Mouse (Mus musculus): Measurements from ENCODE around the gene Duoxa1. TPM values are rescaled to one million over a fixed set of nuclear protein-coding genes. Genes with fewer than 3 reads are reported as not detected.
"Not testable (repeated sequence)": the region's sequence is repeated elsewhere in the genome, so short reads cannot be mapped to it uniquely, and the experiment has no call there.

Duoxa1 gene
- polyA plus RNA-seq, 1 experiment, result not detected

GRCm38 (mm10) chr2:122347257-122347656, 33.7 kb upstream of the Duoxa1 start:
- Histone ChIP-seq H3K4me3 (replicated peaks; ENCODE audit: control insufficient read depth, low read depth, low read length) (no peak overlapping the region), H3K27ac (ENCODE audit: control insufficient read depth, insufficient read depth, low read depth, low read length, poor library complexity) (no peak overlapping the region), H3K4me1 (ENCODE audit: control insufficient read depth, insufficient read depth, low read length) (no peaks in the 10 kb centered on the region; the same call in 1 of the 2 replicates)
- TF ChIP-seq CTCF (IDR thresholded peaks at IDR 0.05; ENCODE audit: control insufficient read depth, insufficient read depth, low read length), result no peak
- no peak for TF ChIP-seq POLR2A (IDR thresholded peaks at IDR 0.05; ENCODE audit: borderline replicate concordance, control insufficient read depth, low read depth, low read length)
- 81% methylated on average over 3 of the region's 3 CpGs for WGBS

- H3K4me1 ChIP-seq (ENCODE audit: control insufficient read depth, insufficient read depth, low read length); H3K27ac ChIP-seq (ENCODE audit: control insufficient read depth, insufficient read depth, low read depth, low read length, poor library complexity); H3K4me3 ChIP-seq (replicated peaks; ENCODE audit: control insufficient read depth, low read depth, low read length): not testable (repeated sequence)
- 79% methylated on average over 6 of the region's 6 CpGs for WGBS
Measured at GRCm38 (mm10) chr2:122346164-122346563, 32.6 kb upstream of the Duoxa1 start.

GRCm38 (mm10) chr2:122345106-122345893, 31.8 kb upstream of the Duoxa1 start:
- WGBS, result 88% methylated on average over 6 of the region's 6 CpGs

GRCm38 (mm10) chr2:122337291-122337690, 23.8 kb upstream of the Duoxa1 start:
- 78% methylated on average over 21 of the region's 21 CpGs for WGBS
- no peak overlapping the region for H3K4me3 ChIP-seq (replicated peaks; ENCODE audit: control insufficient read depth, low read depth, low read length)
- H3K27ac ChIP-seq (ENCODE audit: control insufficient read depth, insufficient read depth, low read depth, low read length, poor library complexity), result no peak overlapping the region
- TF ChIP-seq POLR2A (IDR thresholded peaks at IDR 0.05; ENCODE audit: borderline replicate concordance, control insufficient read depth, low read depth, low read length), result no peak
- no peak for TF ChIP-seq CTCF (IDR thresholded peaks at IDR 0.05; ENCODE audit: control insufficient read depth, insufficient read depth, low read length)
- H3K4me1 ChIP-seq (ENCODE audit: control insufficient read depth, insufficient read depth, low read length), result no peaks in the 10 kb centered on the region

More at GRCm38 (mm10) chr2:122345106-122345893, 31.8 kb upstream of the Duoxa1 start:
- TF ChIP-seq POLR2A (IDR thresholded peaks at IDR 0.05; ENCODE audit: borderline replicate concordance, control insufficient read depth, low read depth, low read length) (no peak), CTCF (IDR thresholded peaks at IDR 0.05; ENCODE audit: control insufficient read depth, insufficient read depth, low read length) (no peak)
- H3K4me1 ChIP-seq (ENCODE audit: control insufficient read depth, insufficient read depth, low read length), result no peaks in the 10 kb centered on the region; the same call in 1 of the 2 replicates
- H3K4me3 ChIP-seq (replicated peaks; ENCODE audit: control insufficient read depth, low read depth, low read length), result no peak overlapping the region
- no peak overlapping the region for H3K27ac ChIP-seq (ENCODE audit: control insufficient read depth, insufficient read depth, low read depth, low read length, poor library complexity)

GRCm38 (mm10) chr2:122334170-122334569, 20.6 kb upstream of the Duoxa1 start:
- TF ChIP-seq POLR2A (IDR thresholded peaks at IDR 0.05; ENCODE audit: borderline replicate concordance, control insufficient read depth, low read depth, low read length) (no peak), CTCF (IDR thresholded peaks at IDR 0.05; ENCODE audit: control insufficient read depth, insufficient read depth, low read length) (no peak)
- H3K4me3 ChIP-seq (replicated peaks; ENCODE audit: control insufficient read depth, low read depth, low read length), result no peak overlapping the region
- 46% methylated on average over 3 of the region's 3 CpGs for WGBS
- H3K4me1 ChIP-seq (ENCODE audit: control insufficient read depth, insufficient read depth, low read length), result no peaks in the 10 kb centered on the region
- no peak overlapping the region for H3K27ac ChIP-seq (ENCODE audit: control insufficient read depth, insufficient read depth, low read depth, low read length, poor library complexity)

- no peak overlapping the region for H3K27ac ChIP-seq (ENCODE audit: control insufficient read depth, insufficient read depth, low read depth, low read length, poor library complexity)
- TF ChIP-seq CTCF (IDR thresholded peaks at IDR 0.05; ENCODE audit: control insufficient read depth, insufficient read depth, low read length) (no peak), POLR2A (IDR thresholded peaks at IDR 0.05; ENCODE audit: borderline replicate concordance, control insufficient read depth, low read depth, low read length) (no peak)
- WGBS, result 74% methylated on average over 3 of the region's 3 CpGs
- H3K4me3 ChIP-seq (replicated peaks; ENCODE audit: control insufficient read depth, low read depth, low read length), result no peak overlapping the region
- no peaks in the 10 kb centered on the region for H3K4me1 ChIP-seq (ENCODE audit: control insufficient read depth, insufficient read depth, low read length)
Measured at GRCm38 (mm10) chr2:122332222-122332621, 18.7 kb upstream of the Duoxa1 start.

GRCm38 (mm10) chr2:122330317-122330716, 16.8 kb upstream of the Duoxa1 start:
- H3K4me3 ChIP-seq (replicated peaks; ENCODE audit: control insufficient read depth, low read depth, low read length); H3K27ac ChIP-seq (ENCODE audit: control insufficient read depth, insufficient read depth, low read depth, low read length, poor library complexity); H3K4me1 ChIP-seq (ENCODE audit: control insufficient read depth, insufficient read depth, low read length): not testable (repeated sequence)
- WGBS, result 80% methylated on average over 6 of the region's 6 CpGs

- TF ChIP-seq CTCF (IDR thresholded peaks at IDR 0.05; ENCODE audit: control insufficient read depth, insufficient read depth, low read length), result no peak
- no peak for TF ChIP-seq POLR2A (IDR thresholded peaks at IDR 0.05; ENCODE audit: borderline replicate concordance, control insufficient read depth, low read depth, low read length)
- no peaks in the 10 kb centered on the region for H3K4me1 ChIP-seq (ENCODE audit: control insufficient read depth, insufficient read depth, low read length)
- no peak overlapping the region for H3K4me3 ChIP-seq (replicated peaks; ENCODE audit: control insufficient read depth, low read depth, low read length)
- WGBS, result 70% methylated on average over 3 of the region's 3 CpGs
- no peak overlapping the region for H3K27ac ChIP-seq (ENCODE audit: control insufficient read depth, insufficient read depth, low read depth, low read length, poor library complexity)
Measured at GRCm38 (mm10) chr2:122327986-122328385, 14.5 kb upstream of the Duoxa1 start.

GRCm38 (mm10) chr2:122325361-122325760, 11.8 kb upstream of the Duoxa1 start:
- no peaks in the 10 kb centered on the region for H3K4me1 ChIP-seq (ENCODE audit: control insufficient read depth, insufficient read depth, low read length)
- no peak for TF ChIP-seq CTCF (IDR thresholded peaks at IDR 0.05; ENCODE audit: control insufficient read depth, insufficient read depth, low read length)
- TF ChIP-seq POLR2A (IDR thresholded peaks at IDR 0.05; ENCODE audit: borderline replicate concordance, control insufficient read depth, low read depth, low read length), result no peak
- no peak overlapping the region for H3K4me3 ChIP-seq (replicated peaks; ENCODE audit: control insufficient read depth, low read depth, low read length)
- WGBS, result 73% methylated on average over 2 of the region's 2 CpGs
- H3K27ac ChIP-seq (ENCODE audit: control insufficient read depth, insufficient read depth, low read depth, low read length, poor library complexity), result no peak overlapping the region

Measured in bone marrow, adult 2 months (tissue).